Mouse (Mus musculus): ENCODE results near the gene Gm28043.

DNA sequence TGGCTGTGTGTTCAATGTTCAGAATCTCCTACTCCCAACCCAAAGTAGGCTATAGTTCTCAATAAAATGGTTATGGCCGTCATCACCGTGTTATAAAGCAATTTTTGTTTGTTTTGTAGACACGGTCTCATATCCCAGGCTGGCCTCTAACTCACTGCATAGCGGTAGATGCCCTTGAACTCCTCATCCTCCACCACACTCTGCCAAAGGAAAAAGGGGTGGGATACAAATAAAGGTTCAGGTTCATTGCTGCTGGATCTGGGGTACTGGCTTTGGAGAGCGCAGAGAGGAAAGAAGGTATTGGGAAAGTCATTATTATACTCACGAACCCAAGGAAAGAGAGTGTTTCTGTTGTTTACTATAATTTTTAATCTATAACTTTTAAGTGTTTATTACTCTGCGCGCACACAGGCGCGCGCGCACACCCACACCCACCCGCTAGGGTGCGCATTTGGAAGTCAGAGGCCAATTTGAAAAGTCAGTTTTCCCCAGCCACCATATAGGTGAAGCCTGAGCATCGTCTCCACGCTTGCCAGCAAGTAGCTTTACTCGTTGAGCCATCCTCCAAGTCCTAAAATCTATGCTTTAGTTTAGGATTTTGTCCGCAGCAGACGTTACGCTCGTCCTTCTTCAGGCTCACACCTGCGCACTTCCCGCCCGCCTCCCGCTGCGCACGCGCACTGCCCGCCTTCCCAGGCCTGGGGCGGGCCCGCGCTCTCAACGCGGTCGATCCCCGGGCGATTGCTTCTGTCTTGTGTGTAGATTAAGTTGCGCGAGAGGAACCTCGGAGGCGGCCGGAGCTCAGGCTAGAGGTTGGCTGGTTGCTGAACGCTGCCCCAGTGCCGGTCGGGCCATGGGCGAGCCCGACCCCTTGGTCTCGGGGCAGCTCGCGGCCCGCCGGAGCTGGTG, at the start of gene Gm28043, which contains the start of gene Rnf8:
- TF ChIP-seq HCFC1 (IDR thresholded peaks at IDR 0.05; ENCODE audit: borderline replicate concordance, insufficient read depth, low read length) = no peak
- no peak for TF ChIP-seq ZC3H11A (IDR thresholded peaks at IDR 0.05; ENCODE audit: borderline replicate concordance, low read depth, low read length)
- TF ChIP-seq MAFK (IDR thresholded peaks at IDR 0.05; ENCODE audit: insufficient read depth, low read depth, low read length) = no peak
- no peak for TF ChIP-seq ZNF384 (IDR thresholded peaks at IDR 0.05; ENCODE audit: low read depth, low read length)
- TF ChIP-seq CHD2 (IDR thresholded peaks at IDR 0.05; ENCODE audit: low read depth, low read length) = no peak
